Mouse (Mus musculus) ovary, adult 18-20 months (tissue): Measurements from ENCODE around the gene Cdh3.

ENCODE experiments used
- DNase-seq: peaks from one replicate; pipeline ENCODE4 v3.0.0; 2022; ENCODE audit warnings: low spot score, mixed read lengths

Gene Cdh3

DNA sequence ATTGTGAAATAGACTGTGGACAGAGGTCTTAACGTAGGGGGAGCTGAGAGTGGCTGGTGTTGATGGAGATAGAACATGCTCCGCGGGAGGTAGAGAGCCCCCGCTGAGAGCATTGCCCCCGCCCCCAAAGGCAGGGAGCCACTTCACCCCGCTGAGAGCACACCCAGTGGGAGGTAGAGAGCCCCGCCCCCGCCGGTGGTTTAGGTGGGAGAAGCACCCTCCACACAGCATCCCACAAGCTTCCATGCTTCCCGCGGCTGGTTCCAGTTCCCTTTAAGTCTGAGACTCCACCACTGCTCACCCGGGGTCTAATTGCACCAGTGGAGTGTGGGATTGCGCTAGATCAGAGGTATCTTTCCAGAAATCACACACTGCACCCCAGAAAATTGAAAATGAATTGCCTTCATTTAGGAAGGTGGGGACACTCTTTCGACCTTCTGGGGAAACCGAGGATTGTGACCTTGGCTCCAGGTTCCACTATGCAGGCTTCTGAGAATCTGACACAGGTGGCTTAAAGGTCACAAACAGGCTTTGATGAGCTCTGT is 96.0 kb downstream of the Cdh3 start:
- no peak for DNase-seq
